Mouse (Mus musculus) forebrain, embryonic 15.5 days (tissue): Measurements from ENCODE around the gene Htra2. TPM values are rescaled to one million over a fixed set of nuclear protein-coding genes. Genes with fewer than 3 reads are reported as not detected.

Source experiments
- ATAC-seq: fragments of 200-750 bp; cut with Nextera tagmentation; replicated peaks from 2 replicates; pipeline ENCODE4 v1.8.0; 2017; ENCODE audit warnings: mild to moderate bottlenecking, moderate TSS enrichment, moderate library complexity
- H3K27ac ChIP-seq: fragments of 300-500 bp; sonication (generic); replicated peaks from 2 replicates; pipeline ENCODE4 v1.5.1; 2015; ENCODE audit warnings: mild to moderate bottlenecking, inconsistent platforms
- H3K27me3 ChIP-seq: fragments of 300-500 bp; sonication (generic); 2 replicates; pipeline ENCODE4 v1.6.1; 2015; ENCODE audit warnings: inconsistent platforms
- H3K36me3 ChIP-seq: fragments of 300-500 bp; sonication (generic); 2 replicates; pipeline ENCODE4 v1.6.1; 2015; ENCODE audit warnings: mild to moderate bottlenecking, inconsistent platforms
- H3K4me1 ChIP-seq: fragments of 300-500 bp; sonication (generic); 2 replicates; pipeline ENCODE4 v1.6.1; 2015; ENCODE audit warnings: inconsistent platforms
- H3K4me2 ChIP-seq: fragments of 300-500 bp; sonication (generic); replicated peaks from 2 replicates; pipeline ENCODE4 v1.6.1; 2015; ENCODE audit warnings: mild to moderate bottlenecking, inconsistent platforms
- H3K4me3 ChIP-seq: fragments of 300-500 bp; sonication (generic); 2 replicates; pipeline ENCODE4 v1.5.1; 2015; ENCODE audit warnings: mild to moderate bottlenecking, inconsistent platforms
- H3K9ac ChIP-seq: fragments of 300-500 bp; sonication (generic); replicated peaks from 2 replicates; pipeline ENCODE4 v1.6.1; 2015; ENCODE audit warnings: mild to moderate bottlenecking, inconsistent platforms
- H3K9me3 ChIP-seq: fragments of 300-500 bp; sonication (generic); 2 replicates; pipeline ENCODE4 v1.6.1; 2016; ENCODE audit warnings: inconsistent platforms
- WGBS: fragments of 180-500 bp; shearing (Covaris S2); methylation state at CpG from one replicate; pipeline ENCODE4 v1.1.7; 2015; ENCODE audit warnings: mixed read lengths; 5-methylcytosine and 5-hydroxymethylcytosine counted together
- polyA plus RNA-seq: library from polyadenylated mRNA; unstranded; fragments of >200 nt; fragmentation: Nextera tagmentation; extraction: Ambion mirVana; gene quantifications from 2 replicates; pipeline ENCODE4 v1.2.1, GENCODE M21; 2015

The Htra2 gene
- polyA plus RNA-seq, 1 experiment from 2014 or later, result 71.0 TPM

DNA sequence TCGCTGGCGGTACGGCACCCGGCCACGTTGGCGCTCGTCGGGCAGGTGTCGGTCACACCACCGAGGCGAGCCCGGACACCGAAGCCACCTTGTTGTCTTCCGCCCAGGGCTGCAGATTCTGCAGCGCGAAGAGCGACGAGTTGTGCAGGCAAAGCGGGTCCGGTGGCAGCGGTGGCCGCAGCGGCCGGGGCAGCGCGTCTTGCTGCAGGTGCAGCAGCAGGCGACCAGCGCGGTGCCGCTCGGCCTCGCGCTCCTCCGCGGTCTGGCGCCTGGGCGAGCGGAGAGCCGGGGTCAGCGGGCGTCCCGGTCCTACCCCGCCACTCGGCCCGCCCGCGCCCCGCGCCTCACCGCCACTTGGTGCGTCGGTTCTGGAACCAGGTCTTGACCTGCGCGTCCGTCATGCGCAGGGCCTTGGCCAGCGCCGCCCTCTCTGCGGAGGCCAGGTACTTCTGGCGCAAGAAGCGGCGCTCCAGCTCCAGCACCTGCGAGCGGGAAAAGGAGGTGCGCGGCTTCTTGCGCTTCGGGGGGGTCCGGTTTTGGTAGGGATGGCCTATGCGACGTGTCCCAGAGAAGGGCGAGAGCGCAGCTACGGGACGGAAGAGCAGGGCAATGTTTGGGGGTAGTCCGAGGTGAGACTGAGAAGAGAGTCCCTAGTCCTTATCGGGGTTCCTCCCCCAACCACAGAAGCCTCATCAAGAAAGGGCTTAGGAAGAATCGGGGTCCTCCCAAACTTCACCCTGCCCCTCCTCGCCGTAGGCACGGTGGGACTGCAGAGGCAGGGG, 13.8 kb upstream of the Htra2 start:
- Histone ChIP-seq H3K4me2 (no peak overlapping the region), H3K9ac (no peak overlapping the region), H3K27me3 (peaks cover 95% of the 10 kb centered on the region), H3K27ac (no peak overlapping the region), H3K36me3 (no peaks in the 10 kb centered on the region), H3K9me3 (no peaks in the 10 kb centered on the region), H3K4me1 (peaks cover 21% of the 10 kb centered on the region), H3K4me3 (peak overlapping the region; percentile 11; the same call in 1 of the 2 replicates)
- ATAC-seq, result no peak
- WGBS, result 1% methylated on average over 80 of the region's 81 CpGs

DNA sequence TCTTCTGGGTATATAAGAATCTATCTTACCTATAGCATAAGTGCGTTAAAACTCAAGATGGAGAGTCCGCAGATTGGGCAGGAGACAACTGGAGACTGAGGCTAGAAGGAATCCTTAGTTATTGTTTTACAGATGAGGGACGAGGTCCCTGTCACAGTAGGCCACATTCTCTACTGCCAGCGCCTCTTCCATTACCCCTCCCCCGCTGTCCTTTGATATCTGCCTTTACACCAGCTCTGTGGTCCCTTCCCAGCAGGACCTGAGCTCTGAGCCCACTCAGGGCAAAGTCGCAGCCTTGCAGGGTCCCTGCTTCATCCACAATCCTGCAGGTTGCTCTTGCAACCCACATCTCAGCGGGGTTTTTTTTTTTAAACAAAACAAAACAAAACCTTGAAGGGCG, 13.1 kb upstream of the Htra2 start:
- H3K27me3 ChIP-seq, result peaks cover 96% of the 10 kb centered on the region
- no peak overlapping the region for H3K9ac ChIP-seq
- under 1% methylated on average over 8 of the region's 8 CpGs for WGBS
- H3K9me3 ChIP-seq, result no peaks in the 10 kb centered on the region
- H3K36me3 ChIP-seq, result no peaks in the 10 kb centered on the region
- no peak for ATAC-seq
- H3K4me2 ChIP-seq, result no peak overlapping the region
- H3K27ac ChIP-seq, result no peak overlapping the region
- no peak overlapping the region for H3K4me3 ChIP-seq
- H3K4me1 ChIP-seq, result peaks cover 21% of the 10 kb centered on the region

DNA sequence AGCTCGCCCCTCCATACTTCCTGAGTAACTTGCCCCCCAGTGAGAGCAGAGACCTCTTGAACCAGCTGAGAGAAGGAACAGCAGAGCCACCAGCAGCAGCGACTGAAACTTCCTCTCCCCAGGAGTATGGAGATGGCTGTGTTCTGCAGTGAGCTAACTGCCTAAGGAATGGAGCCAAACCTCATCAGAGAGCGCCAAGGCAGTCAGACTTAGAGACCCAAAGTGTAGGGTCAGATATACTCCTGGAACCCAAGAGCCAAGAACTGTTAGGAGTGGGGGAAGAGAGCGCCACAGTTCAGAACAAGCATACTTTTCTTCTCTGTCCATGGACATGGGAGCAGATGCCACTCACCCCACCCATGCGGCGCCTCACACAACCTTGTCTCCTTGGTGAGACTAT, 11.4 kb upstream of the Htra2 start:
- no peaks in the 10 kb centered on the region for H3K36me3 ChIP-seq
- no peak overlapping the region for H3K27ac ChIP-seq
- H3K27me3 ChIP-seq, result peaks cover 97% of the 10 kb centered on the region
- H3K9me3 ChIP-seq, result no peaks in the 10 kb centered on the region
- ATAC-seq, result no peak
- 31% methylated on average over 6 of the region's 6 CpGs for WGBS
- H3K4me1 ChIP-seq, result peaks cover 20% of the 10 kb centered on the region
- no peak overlapping the region for H3K4me2 ChIP-seq
- H3K9ac ChIP-seq, result no peak overlapping the region
- no peak overlapping the region for H3K4me3 ChIP-seq

DNA sequence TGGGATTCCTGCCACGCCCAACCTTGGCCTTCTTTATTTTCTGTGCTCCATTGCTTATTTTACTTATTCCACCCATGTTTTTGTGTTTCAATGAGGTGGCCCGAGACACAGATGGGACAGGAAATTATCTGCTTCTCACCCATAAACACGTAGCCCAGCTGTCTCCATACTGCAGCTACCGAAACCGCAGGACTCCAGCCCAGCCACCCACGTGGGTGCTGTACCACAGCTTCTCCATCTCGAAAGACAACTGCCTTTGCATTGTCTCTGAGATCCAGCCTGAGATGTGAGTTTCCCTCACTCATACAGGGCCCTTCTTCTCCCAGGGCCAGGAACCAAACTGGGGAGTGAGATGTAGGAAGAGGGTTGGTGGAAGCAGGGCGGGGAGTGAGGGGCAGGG, 10.9 kb upstream of the Htra2 start:
- H3K27me3 ChIP-seq, result peaks cover 97% of the 10 kb centered on the region
- peaks cover 16% of the 10 kb centered on the region for H3K4me1 ChIP-seq
- no peak overlapping the region for H3K4me2 ChIP-seq
- no peaks in the 10 kb centered on the region for H3K36me3 ChIP-seq
- WGBS, result 30% methylated on average over 8 of the region's 8 CpGs
- no peak overlapping the region for H3K4me3 ChIP-seq
- H3K27ac ChIP-seq, result no peak overlapping the region
- ATAC-seq, result no peak
- no peaks in the 10 kb centered on the region for H3K9me3 ChIP-seq
- no peak overlapping the region for H3K9ac ChIP-seq

DNA sequence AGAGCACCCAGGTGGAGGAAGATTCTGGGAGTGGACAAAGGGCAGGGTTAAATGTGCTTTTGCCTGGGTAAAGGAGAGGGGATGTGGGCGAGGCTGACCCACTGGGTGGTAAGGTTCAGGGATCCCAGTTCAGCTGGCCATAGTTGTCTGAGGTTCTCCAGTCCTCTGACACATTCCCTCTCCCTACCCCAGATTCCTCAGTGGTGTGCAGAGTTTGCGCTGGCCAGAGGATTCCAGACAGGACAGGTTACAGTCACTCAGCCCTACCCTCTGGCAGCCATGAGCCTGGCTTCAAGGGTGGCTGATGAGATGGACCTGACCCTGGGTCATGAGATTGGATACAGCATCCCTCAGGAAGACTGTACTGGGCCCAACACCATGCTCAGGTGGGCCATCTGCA, 3.7 kb upstream of the Htra2 start:
- no peak overlapping the region for H3K4me2 ChIP-seq
- no peak overlapping the region for H3K27ac ChIP-seq
- WGBS, result 84% methylated on average over 2 of the region's 2 CpGs
- H3K9ac ChIP-seq, result no peak overlapping the region
- H3K36me3 ChIP-seq, result peaks cover 14% of the 10 kb centered on the region
- no peak for ATAC-seq
- H3K4me1 ChIP-seq, result peaks cover 15% of the 10 kb centered on the region
- no peak overlapping the region for H3K4me3 ChIP-seq
- H3K9me3 ChIP-seq, result no peaks in the 10 kb centered on the region
- peaks cover 33% of the 10 kb centered on the region for H3K27me3 ChIP-seq

DNA sequence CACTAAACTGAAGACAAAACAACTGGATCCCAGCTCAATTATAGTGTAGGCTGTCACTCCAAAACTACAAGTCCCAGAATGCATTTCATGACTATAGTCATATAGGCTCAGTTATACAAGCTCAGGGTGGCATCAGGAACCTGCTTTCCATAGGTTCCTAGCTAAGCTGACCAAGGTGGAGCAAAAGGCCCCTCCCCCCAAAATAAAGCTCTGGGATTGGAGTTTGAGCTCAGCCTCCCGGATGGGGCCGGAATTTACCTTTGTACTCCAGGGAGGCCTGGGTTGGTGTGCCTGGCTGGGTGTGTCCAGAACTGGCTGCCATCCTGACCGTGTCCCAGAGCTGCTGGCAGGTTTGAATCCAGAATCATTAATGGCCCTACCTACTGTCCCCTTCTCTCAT, 2.7 kb upstream of the Htra2 start, which contains the start of gene Dqx1:
Dqx1 (plus strand) TSS at position 55 of the 400 bp plus-strand sequence.
- H3K9me3 ChIP-seq, result no peaks in the 10 kb centered on the region
- no peak within 1 kb of the TSS for H3K4me2 ChIP-seq
- H3K27ac ChIP-seq, result no peak within 1 kb of the TSS
- peaks cover 23% of the 10 kb centered on the region for H3K27me3 ChIP-seq
- ATAC-seq, result no peak
- 40% methylated on average over 3 of the region's 3 CpGs for WGBS
- H3K4me1 ChIP-seq, result peaks cover 24% of the 10 kb centered on the region
- no peak within 1 kb of the TSS for H3K4me3 ChIP-seq
- peaks cover 14% of the 10 kb centered on the region for H3K36me3 ChIP-seq
- H3K9ac ChIP-seq, result no peak within 1 kb of the TSS

DNA sequence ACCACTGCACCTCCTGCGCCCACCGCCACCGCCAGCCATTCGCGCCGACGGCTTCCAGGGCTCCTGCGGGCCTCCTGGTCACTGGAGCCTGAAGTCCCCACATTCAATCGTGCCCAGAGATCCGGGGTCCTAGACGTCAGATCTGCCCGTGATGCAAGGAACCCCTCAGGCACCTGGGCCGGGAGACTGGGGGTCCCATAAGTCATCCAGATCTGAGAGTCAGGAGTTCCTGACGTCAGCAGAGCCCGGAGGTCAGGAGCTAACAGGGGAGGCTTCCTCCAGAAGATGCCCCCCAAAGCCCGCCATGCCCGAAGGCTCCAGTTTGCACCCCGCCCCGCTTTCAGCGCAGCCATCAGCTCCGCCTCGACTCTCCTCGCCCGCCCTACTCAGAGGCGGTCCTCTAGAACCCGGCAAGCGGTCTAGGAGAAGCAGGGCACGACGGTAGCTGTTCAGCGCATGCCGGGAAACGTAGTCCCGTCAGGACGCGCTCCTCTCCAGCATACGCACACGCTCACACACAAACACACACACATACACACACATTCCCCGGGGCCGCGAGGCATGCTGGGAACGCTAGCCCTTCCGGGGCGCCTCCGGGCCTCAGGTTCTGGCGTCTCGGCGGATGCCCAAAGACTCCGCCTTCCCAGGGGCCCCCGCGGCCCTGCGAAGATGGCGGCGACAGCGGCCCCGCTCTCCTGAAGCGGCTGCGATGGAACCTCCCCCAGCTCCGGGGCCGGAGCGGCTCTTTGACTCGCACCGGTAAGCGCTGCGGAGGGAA, 810 bp downstream of the Htra2 start, which contains the start of gene Aup1:
Aup1 (plus strand) TSS at position 448 of the 778 bp plus-strand sequence.
- Histone ChIP-seq H3K9ac (peak within 1 kb of the TSS; percentile 89), H3K4me2 (peak within 1 kb of the TSS; percentile 71), H3K4me3 (peak within 1 kb of the TSS; percentile 75), H3K36me3 (peaks cover 25% of the 10 kb centered on the region), H3K9me3 (no peaks in the 10 kb centered on the region), H3K27ac (peak within 1 kb of the TSS; percentile 85), H3K4me1 (peaks cover 29% of the 10 kb centered on the region), H3K27me3 (no peaks in the 10 kb centered on the region)
- ATAC-seq, result peak; percentile 98
- under 1% methylated on average over 64 of the region's 64 CpGs for WGBS

DNA sequence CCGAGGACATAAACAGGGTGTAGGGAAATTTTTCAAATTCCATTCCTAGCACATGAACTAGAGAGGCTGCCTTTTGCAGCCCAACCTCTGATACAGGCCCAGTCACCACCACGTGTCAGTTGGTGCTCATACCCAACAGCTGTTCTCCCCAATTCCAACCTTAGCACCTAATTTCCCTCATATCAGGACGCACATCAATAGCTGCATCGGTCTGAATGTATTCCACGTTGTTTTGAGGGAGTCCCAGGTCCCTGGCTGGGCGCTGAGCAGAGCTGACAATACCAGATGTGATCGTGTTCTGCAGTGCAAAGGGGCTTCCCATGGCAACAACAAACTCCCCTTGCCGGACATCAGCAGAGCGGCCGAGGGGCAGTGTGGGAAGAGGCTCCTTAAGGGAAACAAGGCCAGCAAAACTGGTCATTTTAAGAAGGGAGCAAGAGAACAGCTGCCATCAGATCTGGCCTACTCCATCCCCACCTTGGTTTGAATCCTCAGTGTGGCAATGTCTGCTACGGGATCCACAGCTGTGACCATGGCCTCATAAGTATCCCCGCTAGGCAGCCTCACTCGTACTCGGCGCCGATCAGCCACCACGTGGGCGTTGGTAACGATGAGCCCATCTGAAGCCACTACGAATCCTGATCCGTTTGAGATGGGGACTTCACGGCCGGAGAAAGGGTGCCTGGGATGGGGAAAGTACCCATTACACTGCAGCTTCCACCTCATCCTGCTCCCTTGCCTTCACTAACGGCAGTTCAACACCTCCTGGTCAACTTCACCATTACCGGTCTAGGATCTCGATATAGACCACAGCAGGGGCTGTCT, 1.7 kb downstream of the Htra2 start:
- Histone ChIP-seq H3K9me3 (no peaks in the 10 kb centered on the region), H3K4me3 (peak overlapping the region; percentile 75), H3K27ac (peak overlapping the region; percentile 85), H3K4me1 (peaks cover 29% of the 10 kb centered on the region), H3K27me3 (no peaks in the 10 kb centered on the region), H3K9ac (peak overlapping the region; percentile 89), H3K36me3 (peaks cover 25% of the 10 kb centered on the region), H3K4me2 (peak overlapping the region; percentile 71)
- WGBS, result 3% methylated on average over 26 of the region's 26 CpGs
- ATAC-seq, result peak; percentile 1; the same call in 1 of the 2 replicates

DNA sequence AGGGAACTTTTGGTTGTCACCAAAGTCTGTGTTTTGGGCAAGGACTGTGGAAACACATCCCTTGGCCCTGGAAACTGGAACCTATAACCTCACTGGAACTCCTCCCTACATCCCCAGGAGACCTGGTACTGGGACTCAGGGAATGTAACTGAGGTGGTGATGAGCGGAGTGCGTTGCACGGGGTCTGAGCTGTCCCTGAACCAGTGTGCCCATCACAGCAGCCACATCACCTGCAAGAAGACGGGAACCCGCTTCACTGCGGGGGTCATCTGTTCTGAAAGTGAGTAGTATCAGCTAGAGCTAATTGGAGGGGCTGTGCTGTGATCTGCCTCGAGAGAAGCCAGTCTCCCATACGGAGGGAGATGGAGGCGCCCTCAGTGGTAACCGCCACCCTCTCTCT, 5.7 kb downstream of the Htra2 start:
- Histone ChIP-seq H3K27ac (no peak overlapping the region), H3K36me3 (peaks cover 11% of the 10 kb centered on the region; the same call in 1 of the 2 replicates), H3K9ac (no peak overlapping the region), H3K4me3 (no peak overlapping the region), H3K4me1 (peaks cover 15% of the 10 kb centered on the region), H3K9me3 (no peaks in the 10 kb centered on the region), H3K4me2 (no peak overlapping the region), H3K27me3 (no peaks in the 10 kb centered on the region)
- WGBS, result 75% methylated on average over 10 of the region's 10 CpGs
- no peak for ATAC-seq

DNA sequence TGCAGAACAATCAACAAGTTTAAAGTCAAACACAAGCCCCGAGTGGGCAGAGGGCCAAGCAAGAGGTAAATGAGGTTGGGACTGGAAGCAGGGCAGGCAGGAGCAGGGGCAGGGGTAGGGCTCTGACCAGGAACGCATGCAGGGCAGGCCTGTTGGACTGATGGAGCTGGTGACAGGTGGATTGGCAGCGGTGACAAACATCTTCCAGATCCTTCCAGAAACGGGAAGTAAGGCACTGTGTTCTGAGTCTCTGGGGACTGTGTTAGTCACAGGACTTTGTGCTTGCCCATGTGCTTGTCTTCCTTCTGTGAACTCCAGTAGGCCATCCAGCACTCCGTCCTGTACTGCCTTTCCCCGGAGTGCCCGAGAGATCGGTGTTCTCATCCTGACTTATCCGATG, 10.3 kb downstream of the Htra2 start:
- no peaks in the 10 kb centered on the region for H3K27me3 ChIP-seq
- H3K9me3 ChIP-seq, result no peaks in the 10 kb centered on the region
- H3K36me3 ChIP-seq, result no peaks in the 10 kb centered on the region
- no peak for ATAC-seq
- H3K4me3 ChIP-seq, result no peak overlapping the region
- H3K4me1 ChIP-seq, result no peaks in the 10 kb centered on the region
- 80% methylated on average over 9 of the region's 9 CpGs for WGBS
- no peak overlapping the region for H3K9ac ChIP-seq
- no peak overlapping the region for H3K4me2 ChIP-seq
- no peak overlapping the region for H3K27ac ChIP-seq

DNA sequence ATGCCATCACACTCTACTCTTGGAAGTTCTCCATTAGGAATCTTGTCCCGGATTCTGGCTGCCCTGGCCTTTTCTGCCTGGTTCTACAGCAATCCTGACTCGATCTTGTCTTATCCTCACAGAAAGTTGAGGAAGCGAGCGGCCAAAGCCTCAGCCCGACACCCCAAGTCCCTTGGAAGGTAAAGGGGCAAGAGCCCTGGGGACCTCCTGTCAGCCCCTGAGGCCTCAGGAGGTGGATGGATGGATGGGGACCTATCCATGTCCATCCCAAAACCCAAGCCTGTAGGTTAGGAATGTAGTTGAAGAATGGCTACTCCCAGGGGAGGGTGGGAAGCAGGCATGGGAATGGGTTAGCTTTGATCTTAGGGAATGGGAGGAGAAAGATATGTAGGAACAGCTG, 11.1 kb downstream of the Htra2 start:
- 89% methylated on average over 5 of the region's 5 CpGs for WGBS
- no peaks in the 10 kb centered on the region for H3K4me1 ChIP-seq
- H3K27me3 ChIP-seq, result no peaks in the 10 kb centered on the region
- no peaks in the 10 kb centered on the region for H3K36me3 ChIP-seq
- H3K9ac ChIP-seq, result no peak overlapping the region
- no peak for ATAC-seq
- no peak overlapping the region for H3K4me2 ChIP-seq
- no peak overlapping the region for H3K4me3 ChIP-seq
- H3K27ac ChIP-seq, result no peak overlapping the region
- no peaks in the 10 kb centered on the region for H3K9me3 ChIP-seq

DNA sequence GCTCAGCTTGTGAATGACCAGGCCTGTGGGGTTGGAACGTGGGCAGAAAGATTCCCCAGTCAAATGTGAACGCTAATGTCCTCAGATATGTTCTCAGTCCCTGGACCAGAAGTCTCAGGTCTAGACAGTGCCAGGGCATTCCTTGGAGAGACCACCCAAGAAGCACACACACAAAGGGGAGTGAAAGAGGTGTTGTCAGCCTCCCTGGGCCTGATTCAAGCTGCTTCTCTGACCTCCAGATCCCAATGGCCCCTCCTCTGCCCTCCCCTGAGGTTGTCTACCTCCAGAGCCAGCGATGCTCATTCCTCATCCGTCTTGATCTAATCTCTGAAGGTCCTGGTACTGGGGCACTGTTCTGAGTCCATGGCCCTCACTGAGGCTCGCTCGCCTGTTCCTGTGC, 11.5 kb downstream of the Htra2 start:
- no peak overlapping the region for H3K27ac ChIP-seq
- peaks cover 3% of the 10 kb centered on the region for H3K4me1 ChIP-seq
- H3K9me3 ChIP-seq, result no peaks in the 10 kb centered on the region
- H3K4me3 ChIP-seq, result no peak overlapping the region
- no peak overlapping the region for H3K4me2 ChIP-seq
- WGBS, result 67% methylated on average over 6 of the region's 6 CpGs
- H3K9ac ChIP-seq, result no peak overlapping the region
- no peak for ATAC-seq
- no peaks in the 10 kb centered on the region for H3K27me3 ChIP-seq
- no peaks in the 10 kb centered on the region for H3K36me3 ChIP-seq
